Mouse (Mus musculus) cerebellum, adult 2 months (tissue): ENCODE data around the gene Arid1b. TPM values are rescaled to one million over a fixed set of nuclear protein-coding genes. Genes with fewer than 3 reads are reported as not detected.

Experiments
- DNase-seq, 2 experiments: peaks; one replicate each; pipeline ENCODE4 v3.0.0; 2021
- H3K27ac ChIP-seq: fragments of 200-500 bp; 2 replicates; pipeline ENCODE4 v1.5.1; 2012; ENCODE audit warnings: low read length, control low read depth, inconsistent platforms; ENCODE audit not compliant: insufficient read depth
- H3K27me3 ChIP-seq: fragments of 200-500 bp; 2 replicates; pipeline ENCODE4 v1.6.1; 2012; ENCODE audit warnings: inconsistent platforms, mild to moderate bottlenecking, low read length, moderate library complexity; ENCODE audit not compliant: control insufficient read depth, insufficient read depth
- H3K4me1 ChIP-seq: fragments of 200-500 bp; 2 replicates; pipeline ENCODE4 v1.6.1; 2011; ENCODE audit warnings: low read length; ENCODE audit not compliant: control insufficient read depth, insufficient read depth
- H3K4me3 ChIP-seq: fragments of 200-500 bp; replicated peaks from 2 replicates; pipeline ENCODE3; 2011; ENCODE audit warnings: mild to moderate bottlenecking, low read depth, low read length, control low read depth; ENCODE audit not compliant: insufficient read depth
- CTCF ChIP-seq: fragments of 200-500 bp; IDR thresholded peaks from 2 replicates; pipeline ENCODE4 v1.5.1; 2011; ENCODE audit warnings: low read depth, mild to moderate bottlenecking, control low read depth, low read length, moderate library complexity, borderline replicate concordance; ENCODE audit not compliant: insufficient read depth
- POLR2A ChIP-seq: fragments of 200-500 bp; IDR thresholded peaks from 2 replicates; pipeline ENCODE4 v1.6.1; 2011; ENCODE audit warnings: low read length, control low read depth, borderline replicate concordance; ENCODE audit not compliant: insufficient read depth
- WGBS: fragments of 180-500 bp; shearing (Covaris S2); methylation state at CpG from one replicate; pipeline ENCODE4 v1.1.7; 2018; 5-methylcytosine and 5-hydroxymethylcytosine counted together
- polyA plus RNA-seq: library from polyadenylated mRNA; depleted of rRNA; stranded (reverse); fragments of >200 nt; gene quantifications from 2 replicates; pipeline ENCODE4 v1.2.3, GENCODE M21; 2012

Gene Arid1b
- polyA plus RNA-seq, 1 experiment = 25.6 TPM

GRCm38 (mm10) chr17:5116990-5117389, 122.9 kb downstream of the Arid1b start:
- TF ChIP-seq POLR2A (no peak), CTCF (no peak)
- Histone ChIP-seq H3K4me1 (peaks cover 38% of the 10 kb centered on the region), H3K27ac (peak overlapping the region; percentile 49; the same call in 1 of the 2 replicates), H3K4me3 (no peak overlapping the region), H3K27me3 (no peaks in the 10 kb centered on the region)
- no peak for DNase-seq
- 59% methylated on average over 2 of the region's 2 CpGs for WGBS

GRCm38 (mm10) chr17:5118171-5118570, 124.0 kb downstream of the Arid1b start:
- no peak for TF ChIP-seq CTCF
- no peaks in the 10 kb centered on the region for H3K27me3 ChIP-seq
- H3K27ac ChIP-seq = no peak overlapping the region
- peaks cover 37% of the 10 kb centered on the region for H3K4me1 ChIP-seq
- 92% methylated on average over 4 of the region's 4 CpGs for WGBS
- DNase-seq = no peak
- H3K4me3 ChIP-seq = no peak overlapping the region

GRCm38 (mm10) chr17:5124643-5125042, 130.5 kb downstream of the Arid1b start:
- 73% methylated on average over 2 of the region's 2 CpGs for WGBS
- Histone ChIP-seq H3K27me3 (no peaks in the 10 kb centered on the region), H3K4me3 (no peak overlapping the region), H3K4me1 (peaks cover 20% of the 10 kb centered on the region), H3K27ac (no peak overlapping the region)
- no peak for TF ChIP-seq POLR2A
- no peak for TF ChIP-seq CTCF
- DNase-seq = no peak

- no peak for DNase-seq
Observed at GRCm38 (mm10) chr17:5125084-5125855, 131.1 kb downstream of the Arid1b start.

GRCm38 (mm10) chr17:5125856-5126806, 132.0 kb downstream of the Arid1b start:
- Histone ChIP-seq H3K27me3 (no peaks in the 10 kb centered on the region), H3K4me3 (no peak overlapping the region), H3K27ac (no peak overlapping the region), H3K4me1 (peaks cover 16% of the 10 kb centered on the region)
- WGBS = 72% methylated on average over 5 of the region's 5 CpGs
- TF ChIP-seq CTCF (no peak), POLR2A (no peak)
- no peak for DNase-seq

More at GRCm38 (mm10) chr17:5125084-5125855, 131.1 kb downstream of the Arid1b start:
- H3K27ac ChIP-seq = no peak overlapping the region
- H3K4me1 ChIP-seq = peaks cover 20% of the 10 kb centered on the region
- no peak overlapping the region for H3K4me3 ChIP-seq
- WGBS = 78% methylated on average over 5 of the region's 5 CpGs
- no peak for TF ChIP-seq CTCF
- TF ChIP-seq POLR2A = no peak
- no peaks in the 10 kb centered on the region for H3K27me3 ChIP-seq

GRCm38 (mm10) chr17:5129606-5130005, 135.5 kb downstream of the Arid1b start:
- no peak for TF ChIP-seq POLR2A
- no peak for TF ChIP-seq CTCF
- no peak overlapping the region for H3K27ac ChIP-seq
- DNase-seq = no peak
- H3K27me3 ChIP-seq = no peaks in the 10 kb centered on the region
- no peak overlapping the region for H3K4me3 ChIP-seq
- H3K4me1 ChIP-seq = peaks cover 20% of the 10 kb centered on the region
- WGBS = 86% methylated on average over 2 of the region's 2 CpGs

- Histone ChIP-seq H3K4me1 (peaks cover 22% of the 10 kb centered on the region), H3K27me3 (no peaks in the 10 kb centered on the region), H3K27ac (no peak overlapping the region), H3K4me3 (no peak overlapping the region)
- whole genome bisulfite sequencing = 85% methylated on average over 4 of the region's 4 CpGs
- TF ChIP-seq CTCF = no peak
- TF ChIP-seq POLR2A = no peak
- no peak for DNase-seq
Observed at GRCm38 (mm10) chr17:5130116-5130515, 136.0 kb downstream of the Arid1b start.
